Mouse (Mus musculus) urinary bladder, postnatal 4 days (tissue): ENCODE data around the gene Lmf1.

Source experiments
- DNase-seq, 2 experiments: peaks; one replicate each; pipeline ENCODE4 v3.0.0; 2021 to 2022; ENCODE audit warnings: low spot score in 2 of 2

The Lmf1 gene

GRCm38 (mm10) chr17:25604234-25604633, 25.3 kb downstream of the Lmf1 start:
- no peak for DNase-seq

- no peak for DNase-seq
Measured at GRCm38 (mm10) chr17:25608137-25608785, 29.4 kb downstream of the Lmf1 start.

- DNase-seq: no peak
Measured at GRCm38 (mm10) chr17:25608821-25609505, 30.1 kb downstream of the Lmf1 start.

- no peak for DNase-seq
Measured at GRCm38 (mm10) chr17:25609506-25609828, 30.6 kb downstream of the Lmf1 start.

- no peak for DNase-seq
Measured at GRCm38 (mm10) chr17:25610151-25610550, 31.3 kb downstream of the Lmf1 start.

GRCm38 (mm10) chr17:25612537-25612936, 33.7 kb downstream of the Lmf1 start:
- no peak for DNase-seq

- DNase-seq: no peak
Measured at GRCm38 (mm10) chr17:25613323-25613722, 34.4 kb downstream of the Lmf1 start.

GRCm38 (mm10) chr17:25614723-25615510, 36.0 kb downstream of the Lmf1 start:
- no peak for DNase-seq

GRCm38 (mm10) chr17:25618508-25619056, 39.7 kb downstream of the Lmf1 start:
- DNase-seq: no peak

- DNase-seq: no peak
Measured at GRCm38 (mm10) chr17:25623441-25623840, 44.6 kb downstream of the Lmf1 start.

- no peak for DNase-seq
Measured at GRCm38 (mm10) chr17:25623935-25624334, 45.0 kb downstream of the Lmf1 start.

- DNase-seq: no peak
Measured at GRCm38 (mm10) chr17:25624446-25625119, 45.7 kb downstream of the Lmf1 start.

- DNase-seq: no peak
Measured at GRCm38 (mm10) chr17:25625282-25625681, 46.4 kb downstream of the Lmf1 start.

- no peak for DNase-seq
Measured at GRCm38 (mm10) chr17:25626196-25627043, 47.5 kb downstream of the Lmf1 start.

- no peak for DNase-seq
Measured at GRCm38 (mm10) chr17:25630313-25630712, 51.4 kb downstream of the Lmf1 start.

GRCm38 (mm10) chr17:25634070-25634469, 55.2 kb downstream of the Lmf1 start:
- DNase-seq: no peak

GRCm38 (mm10) chr17:25635387-25635786, 56.5 kb downstream of the Lmf1 start:
- no peak for DNase-seq

- no peak for DNase-seq
Measured at GRCm38 (mm10) chr17:25635806-25636205, 56.9 kb downstream of the Lmf1 start.

GRCm38 (mm10) chr17:25637986-25638385, 59.1 kb downstream of the Lmf1 start:
- no peak for DNase-seq

- no peak for DNase-seq
Measured at GRCm38 (mm10) chr17:25638442-25638841, 59.6 kb downstream of the Lmf1 start.

GRCm38 (mm10) chr17:25640956-25641355, 62.1 kb downstream of the Lmf1 start:
- no peak for DNase-seq
